Mouse (Mus musculus) embryonic fibroblast, embryonic 13.5 days (primary cell): ENCODE measurements around the gene Pced1b. TPM values are rescaled to one million over a fixed set of nuclear protein-coding genes. Genes with fewer than 3 reads are reported as not detected.
A peak's percentile ranks its signal among the peaks of the same experiment; 100 is the strongest.
"Not testable (repeated sequence)": the region's sequence is repeated elsewhere in the genome, so short reads cannot be mapped to it uniquely, and the experiment has no call there.

Experiments used
- H3K27ac ChIP-seq: 2 replicates; pipeline ENCODE4 v1.5.1; 2012; ENCODE audit warnings: low read length, control low read depth, inconsistent platforms; ENCODE audit not compliant: insufficient read depth
- H3K4me1 ChIP-seq: 2 replicates; pipeline ENCODE4 v1.6.1; 2011; ENCODE audit warnings: low read length; ENCODE audit not compliant: control insufficient read depth, insufficient read depth
- H3K4me3 ChIP-seq: 2 replicates; pipeline ENCODE4 v1.5.1; 2011; ENCODE audit warnings: mild to moderate bottlenecking, control low read depth, low read length; ENCODE audit not compliant: insufficient read depth
- CTCF ChIP-seq: IDR thresholded peaks from 2 replicates; pipeline ENCODE4 v1.5.1; 2011; ENCODE audit warnings: mild to moderate bottlenecking, control low read depth, low read length, moderate library complexity, borderline replicate concordance; ENCODE audit not compliant: insufficient read depth
- POLR2A ChIP-seq: IDR thresholded peaks from 2 replicates; pipeline ENCODE4 v1.6.1; 2011; ENCODE audit warnings: low read depth, mild to moderate bottlenecking, control low read depth, low read length, moderate library complexity
- polyA plus RNA-seq: library from polyadenylated mRNA; stranded (reverse); fragments of >200 nt; gene quantifications from 2 replicates; pipeline ENCODE4 v1.2.4, GENCODE M21; 2011; ENCODE audit warnings: low read depth; ENCODE audit not compliant: missing spikeins, insufficient read length

The Pced1b gene
- 2.9 and 4.9 TPM in 2 replicates for polyA plus RNA-seq

- Histone ChIP-seq H3K4me1 (no peaks in the 10 kb centered on the region), H3K27ac (peak within 1 kb of the TSS; percentile 66), H3K4me3 (peak within 1 kb of the TSS; percentile 54)
- TF ChIP-seq POLR2A (peak; percentile 37; the same call in 1 of the 2 replicates), CTCF (no peak)
Measured at GRCm38 (mm10) chr15:97246911-97247790, at the start of gene Pced1b, which contains the start of gene Amigo2. Gene Pced1b, plus strand, starts transcription at chr15:97247107. Gene Amigo2, minus strand, starts transcription at chr15:97247287.

- Histone ChIP-seq H3K4me1 (no peaks in the 10 kb centered on the region), H3K27ac (no peak overlapping the region), H3K4me3 (no peak overlapping the region)
- TF ChIP-seq CTCF: no peak
- TF ChIP-seq POLR2A: no peak
Measured at GRCm38 (mm10) chr15:97204889-97205288, 42.0 kb upstream of the Pced1b start.

- Histone ChIP-seq H3K27ac (no peak overlapping the region), H3K4me3 (no peak overlapping the region)
Measured at GRCm38 (mm10) chr15:97205776-97206175, 41.1 kb upstream of the Pced1b start.

GRCm38 (mm10) chr15:97206506-97206905 is 40.4 kb upstream of the Pced1b start:
- TF ChIP-seq CTCF (no peak), POLR2A (no peak)
- H3K4me3 ChIP-seq: no peak overlapping the region
- H3K27ac ChIP-seq: no peak overlapping the region
- no peaks in the 10 kb centered on the region for H3K4me1 ChIP-seq

More at GRCm38 (mm10) chr15:97205776-97206175, 41.1 kb upstream of the Pced1b start:
- H3K4me1 ChIP-seq: no peaks in the 10 kb centered on the region
- no peak for TF ChIP-seq POLR2A
- no peak for TF ChIP-seq CTCF

- not testable (repeated sequence) for H3K4me3 ChIP-seq, H3K27ac ChIP-seq, H3K4me1 ChIP-seq
Measured at GRCm38 (mm10) chr15:97209754-97210153, 37.2 kb upstream of the Pced1b start.

GRCm38 (mm10) chr15:97212501-97213477 is 34.1 kb upstream of the Pced1b start:
- Histone ChIP-seq H3K4me1 (no peaks in the 10 kb centered on the region), H3K27ac (no peak overlapping the region), H3K4me3 (no peak overlapping the region)
- no peak for TF ChIP-seq CTCF
- TF ChIP-seq POLR2A: no peak

DNA sequence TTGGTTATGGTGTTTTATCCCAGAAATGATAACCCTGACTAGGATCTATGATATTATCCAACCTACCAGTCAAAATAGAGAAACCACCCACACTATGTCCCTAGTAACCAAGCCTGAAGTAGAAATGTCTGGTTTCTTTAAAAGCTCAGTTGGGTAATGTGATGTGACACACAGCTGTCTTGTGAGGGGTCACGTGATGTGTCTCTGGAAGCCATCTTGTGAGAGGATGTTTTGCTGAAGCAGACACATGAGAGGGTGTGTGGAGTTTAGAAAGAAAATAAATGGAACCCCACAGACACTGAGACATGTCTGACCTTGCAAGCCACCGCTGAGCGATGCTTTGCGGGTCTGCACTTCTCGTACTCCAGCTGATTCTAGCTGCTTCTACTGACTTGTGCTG is 30.1 kb upstream of the Pced1b start:
- Histone ChIP-seq H3K27ac (no peak overlapping the region), H3K4me3 (no peak overlapping the region), H3K4me1 (no peaks in the 10 kb centered on the region)
- TF ChIP-seq CTCF (no peak), POLR2A (no peak)

DNA sequence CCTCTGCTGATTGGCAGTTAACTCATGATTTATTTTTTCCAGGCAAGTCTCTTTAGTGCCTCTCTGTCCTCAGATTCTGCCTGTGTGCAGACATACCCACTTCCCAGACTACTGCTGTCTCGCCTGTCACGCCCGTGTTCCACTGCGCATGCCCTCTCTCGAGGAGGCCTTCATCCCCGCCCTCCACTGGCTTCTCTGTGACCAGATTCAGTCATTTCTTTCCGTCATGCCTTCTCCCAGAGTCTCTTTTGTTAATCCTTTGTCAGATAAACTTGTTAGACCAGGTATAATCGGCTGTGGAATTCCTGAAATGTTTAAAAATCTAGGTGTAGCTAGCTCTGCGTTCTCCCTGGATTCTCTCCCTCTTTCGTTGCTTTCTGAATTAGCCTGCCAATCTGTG is 23.5 kb upstream of the Pced1b start:
- TF ChIP-seq POLR2A (no peak), CTCF (no peak)
- Histone ChIP-seq H3K4me1 (no peaks in the 10 kb centered on the region), H3K4me3 (no peak overlapping the region), H3K27ac (no peak overlapping the region)

DNA sequence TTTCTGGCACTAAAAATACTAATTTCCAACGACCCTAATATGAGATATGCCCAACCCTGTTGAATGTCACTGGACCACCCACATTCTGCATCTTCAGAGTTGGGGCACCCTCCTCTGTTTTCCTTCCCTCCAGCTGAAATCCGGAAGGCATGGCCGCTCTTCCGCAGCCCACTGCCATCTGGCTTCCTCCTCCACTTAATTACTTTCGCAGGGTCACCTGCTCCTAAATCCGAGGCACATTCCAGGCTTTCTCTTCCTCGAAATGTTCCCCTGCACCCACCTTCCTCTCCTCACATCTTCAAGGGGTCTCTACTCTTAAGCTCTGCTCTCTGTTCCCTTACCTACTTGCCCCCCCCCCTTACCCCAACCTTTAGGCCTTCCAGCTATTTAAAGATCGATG is 22.9 kb upstream of the Pced1b start:
- Histone ChIP-seq H3K4me1 (no peaks in the 10 kb centered on the region), H3K27ac (no peak overlapping the region), H3K4me3 (no peak overlapping the region)
- TF ChIP-seq POLR2A (no peak), CTCF (no peak)

- Histone ChIP-seq H3K4me1 (no peaks in the 10 kb centered on the region), H3K4me3 (no peak overlapping the region), H3K27ac (no peak overlapping the region)
- TF ChIP-seq CTCF (no peak), POLR2A (no peak)
Measured at GRCm38 (mm10) chr15:97229494-97230077, 17.3 kb upstream of the Pced1b start.
